Mouse (Mus musculus) thymus, adult 2 months (tissue): ENCODE measurements around the gene Gm8068.
"Not testable (repeated sequence)": the region's sequence is repeated elsewhere in the genome, so short reads cannot be mapped to it uniquely, and the experiment has no call there.

Experiments used
- CTCF ChIP-seq: fragments of 200-500 bp; IDR thresholded peaks from 2 replicates; pipeline ENCODE4 v1.5.1; 2012; ENCODE audit warnings: mild to moderate bottlenecking, control low read depth, low read length, moderate library complexity, borderline replicate concordance; ENCODE audit not compliant: control insufficient read depth, poor library complexity, insufficient read depth; ENCODE audit errors: extremely low read depth
- POLR2A ChIP-seq: fragments of 200-500 bp; IDR thresholded peaks from 2 replicates; pipeline ENCODE4 v1.6.1; 2012; ENCODE audit warnings: mild to moderate bottlenecking, low read length, control low read depth, moderate library complexity; ENCODE audit not compliant: control insufficient read depth, poor library complexity, insufficient read depth; ENCODE audit errors: extremely low read depth

DNA sequence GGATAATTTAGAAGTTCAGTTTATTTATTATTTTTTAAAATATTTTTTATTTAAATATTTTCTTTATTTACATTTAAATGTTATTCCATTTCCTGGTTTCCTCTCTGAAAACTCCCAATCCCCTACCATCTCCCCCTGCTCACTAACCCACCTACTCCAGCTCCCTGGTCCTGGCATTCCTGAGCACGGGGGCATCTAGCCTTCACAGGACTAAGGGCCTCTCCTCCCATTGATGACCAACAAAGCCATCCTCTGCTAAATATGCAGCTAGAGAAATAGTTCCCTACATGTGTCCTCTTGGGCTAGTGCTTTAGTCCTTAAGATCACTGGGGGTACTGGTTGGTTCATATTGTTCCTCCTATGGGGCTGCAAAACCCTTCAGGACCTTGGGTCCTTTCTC lies 15.5 kb upstream of the Gm8068 start:
- not testable (repeated sequence) for TF ChIP-seq CTCF, POLR2A
